Mouse (Mus musculus) bone marrow macrophage, adult 2 months (primary cell): ENCODE data around the gene Gpr132.

Source experiments
- CTCF ChIP-seq: IDR thresholded peaks from 2 replicates; pipeline ENCODE4 v1.5.1; 2012; ENCODE audit warnings: low read depth, mild to moderate bottlenecking, low read length, moderate library complexity
- POLR2A ChIP-seq: IDR thresholded peaks from 2 replicates; pipeline ENCODE4 v1.6.1; 2012; ENCODE audit warnings: mild to moderate bottlenecking, low read depth, low read length, borderline replicate concordance

DNA sequence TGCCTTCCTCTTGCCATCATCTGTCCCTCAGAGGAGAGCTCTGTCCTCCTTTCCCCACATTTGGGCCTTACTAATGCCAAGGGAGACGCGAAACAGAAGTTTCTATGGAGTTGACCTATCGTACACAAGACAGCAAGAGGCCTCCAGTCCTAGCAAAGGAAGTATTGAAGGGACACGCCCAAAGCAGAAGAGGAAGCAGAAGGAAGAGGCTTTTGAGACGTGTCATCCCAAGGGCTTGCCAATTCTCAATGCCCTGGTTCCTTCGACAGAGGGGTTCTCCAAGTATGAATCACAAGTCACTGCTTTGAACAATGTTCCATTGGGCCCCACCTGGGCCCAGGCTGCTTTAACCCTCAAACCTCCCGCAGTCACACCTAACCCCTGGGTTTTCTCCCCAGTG, 3.2 kb downstream of the Gpr132 start:
- TF ChIP-seq POLR2A (no peak), CTCF (no peak)
